ENCODE assay signal across 18 mouse cellular contexts in the genomic region with DNA sequence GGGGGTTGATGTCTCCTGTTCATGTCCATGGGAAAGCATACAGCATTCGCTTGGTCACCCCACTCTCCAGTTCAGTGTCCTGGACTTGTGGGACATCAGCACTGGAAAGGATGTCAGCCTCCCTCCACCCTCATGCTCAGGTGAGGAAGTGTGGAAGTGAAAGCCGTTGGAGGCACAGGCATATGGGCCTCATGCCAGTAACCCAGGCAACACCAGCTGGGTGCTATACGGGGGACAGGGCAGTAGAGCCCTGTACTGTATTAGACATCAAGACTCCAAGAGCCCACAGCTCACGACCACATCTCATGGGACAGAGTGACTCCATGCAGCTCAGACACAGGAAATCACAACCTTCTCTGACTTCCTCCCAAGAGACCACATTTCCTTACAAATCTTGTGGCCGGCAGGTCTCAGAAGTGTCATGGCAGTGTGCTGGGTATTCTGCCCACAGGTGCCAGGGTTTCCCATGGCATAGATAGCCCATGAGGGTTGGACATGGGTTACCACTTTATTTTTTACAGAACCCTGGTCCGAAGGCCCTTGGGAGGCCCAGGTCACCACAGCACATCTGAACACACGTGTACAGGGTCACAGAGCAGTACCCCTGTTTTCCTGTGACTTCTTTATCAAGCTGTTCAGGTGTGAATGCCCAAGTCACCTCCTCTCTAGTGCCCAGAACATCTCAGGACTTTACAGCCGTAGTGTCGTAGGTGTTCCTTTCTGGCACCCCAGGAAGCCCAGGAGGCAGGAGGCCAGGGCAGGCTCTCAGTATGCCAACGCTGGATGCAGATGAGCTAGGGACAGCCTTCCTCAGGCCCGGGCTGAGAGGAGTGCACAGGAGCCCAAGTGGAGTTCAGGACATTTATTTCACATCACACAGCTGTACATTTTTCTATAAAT. TPM values are rescaled to one million over a fixed set of nuclear protein-coding genes. Genes with fewer than 3 reads are reported as not detected.
A peak's percentile ranks its signal among the peaks of the same experiment; 100 is the strongest.
DNase-seq lines count a peak whose midpoint lies in the region; ATAC-seq lines count a peak whose summit lies in the region.
"Had no signal": no experiment of that assay in that cellular context is flagged by ENCODE, and none has a peak within 500 bp of the region (broad histone marks: within the 10 kb centered on the region; RNA-seq: fewer than 3 reads in every experiment).

No protein-coding gene starts in this region.

- H3K4me3 ChIP-seq in heart, embryonic 15.5 days = no peak overlapping the region
- H3K4me3 ChIP-seq: limb, embryonic 15.5 days; midbrain, embryonic 13.5 days had no signal

- 63% methylated on average over 11 of the region's 11 CpGs for WGBS in heart, embryonic 15.5 days

- H3K27ac ChIP-seq in heart, embryonic 15.5 days = peak overlapping the region; percentile 43; the same call in 1 of the 2 replicates
- H3K27ac ChIP-seq: hindbrain, embryonic 14.5 days; limb, embryonic 15.5 days; midbrain, embryonic 13.5 days had no signal

- intact Hi-C loops in heart, postnatal 36 days (cut with DNase I) = no loop called here

- no peaks in the 10 kb centered on the region for H3K9me3 ChIP-seq in heart, embryonic 15.5 days (replicated peaks)
- H3K9me3 ChIP-seq: limb, embryonic 15.5 days; midbrain, embryonic 13.5 days had no signal

- peaks cover 62% of the 10 kb centered on the region for H3K36me3 ChIP-seq in heart, embryonic 15.5 days

- no peak overlapping the region for H3K4me2 ChIP-seq in heart, embryonic 15.5 days
- H3K4me2 ChIP-seq: hindbrain, embryonic 14.5 days; limb, embryonic 15.5 days; midbrain, embryonic 13.5 days had no signal

- no peak overlapping the region for H3K9ac ChIP-seq in heart, embryonic 15.5 days
- H3K9ac ChIP-seq: hindbrain, embryonic 14.5 days; limb, embryonic 15.5 days; liver, postnatal 0 days; midbrain, embryonic 13.5 days had no signal

- H3K27me3 ChIP-seq in heart, embryonic 15.5 days = no peaks in the 10 kb centered on the region
- H3K27me3 ChIP-seq: limb, embryonic 15.5 days; midbrain, embryonic 13.5 days had no signal

- peak; percentile 51; the same call in 1 of the 2 replicates for ATAC-seq in cerebellum, adult (ENCODE audit: insufficient number of reproducible peaks, low FRiP score, low TSS enrichment)
- no peak for ATAC-seq in heart, embryonic 15.5 days (replicated peaks; ENCODE audit: insufficient number of reproducible peaks, insufficient read depth, low FRiP score, low read depth)
- ATAC-seq in hematopoietic stem cell, adult 5-6 weeks (replicated peaks in 1 of 2; ENCODE audit: insufficient read depth in 1 of 2, low FRiP score in 2 of 2, low TSS enrichment in 1 of 2, low read depth in 1 of 2, poor library complexity in 2 of 2, severe bottlenecking in 2 of 2) = peak; percentile 47 to 57
- ATAC-seq in inflammation-experienced regulatory T-cells, adult 6 months = no peak
- ATAC-seq: intestine, postnatal 0 days; liver, postnatal 0 days; midbrain, embryonic 13.5 days had no signal

- H3K4me1 ChIP-seq in heart, embryonic 15.5 days (replicated peaks) = peaks cover 31% of the 10 kb centered on the region
- H3K4me1 ChIP-seq: midbrain, embryonic 13.5 days had no signal

- no peak for DNase-seq in cerebellum, postnatal 4 days (ENCODE audit: low spot score in 2 of 2)
- no peak for DNase-seq in heart, postnatal 36 days
- peak; percentile 48 for DNase-seq in cerebellum, adult 8-10 months
- no peak for DNase-seq in right cerebral cortex, adult 2 months (ENCODE audit: low spot score in 2 of 2)
- DNase-seq: adrenal gland, postnatal 25 days; gastrocnemius, postnatal 36 days; kidney, postnatal 10 days; liver, postnatal 0 days; lung, postnatal 4 days; right cerebral cortex, postnatal 14 days had no signal

RNA-seq across cellular contexts. Expression of a gene that starts 18.8 kb away (rescaled TPM):
- polyA plus RNA-seq in heart, embryonic 15.5 days (2015; fragmentation: Nextera tagmentation; extraction: Ambion mirVana) = 909 and 937 TPM in 2 replicates
- total RNA-seq in heart, postnatal 36 days (2021) = 1,000 to 10,000 TPM; 1,434 to 1,723 TPM
- total RNA-seq in hematopoietic stem cell, adult 5-6 weeks (2017) = 0.69 TPM in 1 of 2 replicates, not detected in the other
- not detected for polyA plus RNA-seq in inflammation-experienced regulatory T-cells, adult 6 months (2017; shearing (Covaris generic))
- total RNA-seq: adrenal gland, postnatal 25 days; gastrocnemius, postnatal 36 days had no signal
- polyA plus RNA-seq: hindbrain, embryonic 14.5 days; intestine, postnatal 0 days; midbrain, embryonic 13.5 days had no signal

RNA-seq across cellular contexts. Expression of a gene that starts 46.9 kb away (rescaled TPM):
- polyA plus RNA-seq in heart, embryonic 15.5 days (2015; fragmentation: Nextera tagmentation; extraction: Ambion mirVana) = 4.1 and 7.0 TPM in 2 replicates
- 1 to 10 TPM; 5.8 to 6.6 TPM for total RNA-seq in heart, postnatal 36 days (2021)
- total RNA-seq in hematopoietic stem cell, adult 5-6 weeks (2017) = 41.4 and 56.5 TPM in 2 replicates
- polyA plus RNA-seq in inflammation-experienced regulatory T-cells, adult 6 months (2017; shearing (Covaris generic)) = 10 to 100 TPM; 58.0 to 78.6 (median 69.2) TPM

RNA-seq across cellular contexts. Expression of a gene that starts 54.6 kb away (rescaled TPM):
- 3.9 and 8.6 TPM in 2 replicates for polyA plus RNA-seq in heart, embryonic 15.5 days (2015; fragmentation: Nextera tagmentation; extraction: Ambion mirVana)
- total RNA-seq in heart, postnatal 36 days (2021) = 1 to 10 TPM; 4.2 to 6.2 TPM
- total RNA-seq in hematopoietic stem cell, adult 5-6 weeks (2017) = 58.4 and 63.2 TPM in 2 replicates
- polyA plus RNA-seq in inflammation-experienced regulatory T-cells, adult 6 months (2017; shearing (Covaris generic)) = under 1 TPM in 1 of 3 experiments, not detected in 2; 0.68 TPM

Comparison
In these comparisons a context has a peak if more than half of its experiments do, and no peak if none do; other contexts are left out.
1. ATAC-seq: peak in cerebellum, adult (single experiment) and hematopoietic stem cell, adult 5-6 weeks (2 of 2); none in heart, embryonic 15.5 days (single experiment) and inflammation-experienced regulatory T-cells, adult 6 months (single experiment).
2. RNA of a gene that starts 18.8 kb away (total RNA-seq): 1,434 to 1,723 TPM in heart, postnatal 36 days; 0.69 TPM in hematopoietic stem cell, adult 5-6 weeks; every median in the first group is over 100 times any median in the second.